Mouse (Mus musculus): ENCODE measurements at regions not wholly inside any gene's neighbourhood (a gene's known extent, or its start where the extent isn't known, plus 50 kb on each side); places are given as distances from the start of the nearest gene placed in this dataset.

DNA sequence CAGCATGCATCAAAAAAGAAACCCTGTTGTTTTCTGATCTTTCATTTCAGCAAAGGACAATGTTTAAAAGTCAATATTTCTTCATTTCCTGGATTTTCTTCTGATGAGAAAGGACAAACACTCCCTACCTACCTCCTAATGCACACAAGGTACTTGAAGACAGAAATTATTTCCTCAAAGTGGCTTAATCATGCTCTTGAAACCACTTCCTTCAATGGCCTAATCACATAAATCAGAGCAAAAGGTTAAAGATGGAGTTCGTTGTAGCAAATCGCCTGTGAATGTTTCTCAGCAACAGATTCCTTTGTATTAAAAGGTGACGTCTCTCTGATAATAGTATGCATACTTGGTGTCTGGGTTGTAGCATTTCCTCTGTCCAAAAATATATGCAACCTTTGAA, 124.3 kb upstream of the Gm10306 start:
- H3K9me3 ChIP-seq (replicated peaks; ENCODE audit: insufficient read depth, low read length), result no peaks in the 10 kb centered on the region
- no peak overlapping the region for H3K4me3 ChIP-seq (ENCODE audit: control insufficient read depth in 1 of 2, insufficient read depth in 1 of 2, low read depth in 2 of 2, low read length in 2 of 2)
- no peaks in the 10 kb centered on the region for H3K79me2 ChIP-seq (ENCODE audit: control insufficient read depth, insufficient read depth, low read length, poor library complexity)
- H3K4me1 ChIP-seq (ENCODE audit: control insufficient read depth in 1 of 2, insufficient read depth in 2 of 2, low read length in 2 of 2), result no peaks in the 10 kb centered on the region; a peak in 1 of 4 replicates
- no peaks in the 10 kb centered on the region for H3K36me3 ChIP-seq (ENCODE audit: control insufficient read depth in 1 of 2, insufficient read depth in 2 of 2, low read length in 2 of 2)
- DNase-seq (ENCODE audit: low read depth, low spot score), result no peak
- no peak overlapping the region for H3K9ac ChIP-seq (ENCODE audit: control insufficient read depth, low read depth, low read length, poor library complexity, severe bottlenecking)
- no peaks in the 10 kb centered on the region for H3K27me3 ChIP-seq (ENCODE audit: control insufficient read depth in 1 of 2, insufficient read depth in 2 of 2, low read length in 2 of 2)
- H3K27ac ChIP-seq (ENCODE audit: control insufficient read depth, low read depth, low read length), result no peak overlapping the region
- no peak for TF ChIP-seq NELFE (IDR thresholded peaks at IDR 0.05; ENCODE audit: low read depth, low read length)
- TF ChIP-seq MYC (IDR thresholded peaks at IDR 0.05; ENCODE audit: low read depth, low read length), result no peak
- TF ChIP-seq MAFK (IDR thresholded peaks at IDR 0.05; ENCODE audit: borderline replicate concordance, low read depth, low read length), result no peak
- TF ChIP-seq UBTF (IDR thresholded peaks at IDR 0.05; ENCODE audit: borderline replicate concordance, insufficient read depth, low read depth, low read length), result no peak
- no peak for TF ChIP-seq ZC3H11A (IDR thresholded peaks at IDR 0.05; ENCODE audit: low read depth, low read length)
- no peak for TF ChIP-seq JUND (IDR thresholded peaks at IDR 0.05; ENCODE audit: low read depth, low read length)
- TF ChIP-seq ZKSCAN1 (IDR thresholded peaks at IDR 0.05; ENCODE audit: low read depth, low read length), result no peak
- no peak for TF ChIP-seq TAL1 (IDR thresholded peaks at IDR 0.05; ENCODE audit: low read length)
- no peak for TF ChIP-seq POLR2AphosphoS5 (IDR thresholded peaks at IDR 0.05; ENCODE audit: borderline replicate concordance, low read depth, low read length)
- TF ChIP-seq ELF1 (IDR thresholded peaks at IDR 0.05; ENCODE audit: low read depth, low read length), result no peak
- TF ChIP-seq ETS1 (IDR thresholded peaks at IDR 0.05; ENCODE audit: low read depth, low read length), result no peak
- no peak for TF ChIP-seq KAT2A (conservative IDR thresholded peaks at IDR 0.05; ENCODE audit: low read depth, low read length)
- no peak for TF ChIP-seq GABPA (IDR thresholded peaks at IDR 0.05; ENCODE audit: low read depth, low read length)
- TF ChIP-seq TCF12 (IDR thresholded peaks at IDR 0.05; ENCODE audit: low read depth, low read length), result no peak
- TF ChIP-seq ZMIZ1 (IDR thresholded peaks at IDR 0.05; ENCODE audit: low read depth, low read length), result no peak
- TF ChIP-seq MAZ (IDR thresholded peaks at IDR 0.05; ENCODE audit: low read depth, low read length), result no peak
- TF ChIP-seq CTCF (IDR thresholded peaks at IDR 0.05 in 2 of 3, conservative IDR thresholded peaks at IDR 0.05 in 1 of 3; ENCODE audit: control insufficient read depth in 1 of 3, insufficient read depth in 1 of 3, low read depth in 2 of 3, low read length in 3 of 3, poor library complexity in 1 of 3, severe bottlenecking in 1 of 3), result no peak
- TF ChIP-seq HCFC1 (IDR thresholded peaks at IDR 0.05; ENCODE audit: low read depth, low read length), result no peak

DNA sequence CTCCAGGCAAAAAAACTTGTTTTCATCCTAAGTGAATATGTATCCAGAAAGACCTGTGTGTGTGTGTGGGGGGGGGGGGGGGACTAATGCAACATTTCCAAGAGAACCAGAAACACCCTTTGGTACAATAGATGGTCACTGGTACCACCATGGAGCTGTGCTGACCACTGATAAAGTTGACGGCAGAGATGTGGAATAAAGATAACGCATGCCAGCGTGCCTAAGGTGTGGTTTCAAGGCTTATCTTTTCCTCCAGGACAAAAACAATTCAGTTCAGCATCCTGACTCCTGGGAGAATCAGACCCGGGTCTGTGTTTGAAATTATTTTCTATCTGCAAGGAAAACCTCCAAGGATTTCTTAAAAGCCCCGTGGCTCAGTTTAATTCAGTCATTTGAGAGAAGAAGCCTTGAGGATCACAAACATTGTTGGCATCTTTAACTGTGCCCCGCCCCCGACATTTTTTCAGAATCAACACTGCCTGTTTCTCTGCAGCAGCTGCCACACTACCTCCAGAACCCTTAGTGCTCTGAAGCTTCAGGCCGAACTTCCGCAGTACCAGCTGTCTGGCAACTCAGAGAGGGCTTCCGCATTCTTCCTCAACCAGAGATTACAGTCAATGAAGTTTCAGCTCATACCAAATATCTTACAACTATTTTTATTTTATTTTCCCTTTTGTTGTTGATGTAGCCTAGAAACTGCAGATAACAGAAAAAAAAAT, 118.5 kb upstream of the Gm10306 start:
- no peaks in the 10 kb centered on the region for H3K9me3 ChIP-seq (replicated peaks; ENCODE audit: insufficient read depth, low read length)
- DNase-seq (ENCODE audit: low read depth, low spot score), result no peak
- H3K36me3 ChIP-seq (ENCODE audit: control insufficient read depth in 1 of 2, insufficient read depth in 2 of 2, low read length in 2 of 2), result no peaks in the 10 kb centered on the region; a peak in 2 of 4 replicates
- no peak overlapping the region for H3K27ac ChIP-seq (ENCODE audit: control insufficient read depth, low read depth, low read length)
- H3K9ac ChIP-seq (ENCODE audit: control insufficient read depth, low read depth, low read length, poor library complexity, severe bottlenecking), result no peak overlapping the region
- no peaks in the 10 kb centered on the region for H3K27me3 ChIP-seq (ENCODE audit: control insufficient read depth in 1 of 2, insufficient read depth in 2 of 2, low read length in 2 of 2)
- 0 out of 2 replicates have a peak, but pooled peaks have one; percentile 4 for TF ChIP-seq GATA1 (IDR thresholded peaks at IDR 0.05; ENCODE audit: low read depth, low read length)
- no peak for TF ChIP-seq ELF1 (IDR thresholded peaks at IDR 0.05; ENCODE audit: low read depth, low read length)
- no peak for TF ChIP-seq TBP (IDR thresholded peaks at IDR 0.05; ENCODE audit: low read depth, low read length)
- no peak for TF ChIP-seq GABPA (IDR thresholded peaks at IDR 0.05; ENCODE audit: low read depth, low read length)
- no peak for TF ChIP-seq UBTF (IDR thresholded peaks at IDR 0.05; ENCODE audit: borderline replicate concordance, insufficient read depth, low read depth, low read length)
- H3K4me3 ChIP-seq (ENCODE audit: control insufficient read depth in 1 of 2, insufficient read depth in 1 of 2, low read depth in 2 of 2, low read length in 2 of 2), result no peak overlapping the region
- H3K4me1 ChIP-seq (ENCODE audit: control insufficient read depth in 1 of 2, insufficient read depth in 2 of 2, low read length in 2 of 2), result no peaks in the 10 kb centered on the region; a peak in 1 of 4 replicates
- H3K79me2 ChIP-seq (ENCODE audit: control insufficient read depth, insufficient read depth, low read length, poor library complexity), result no peaks in the 10 kb centered on the region
